Mouse (Mus musculus) ovary, postnatal 10 days (tissue): Measurements from ENCODE around the gene Tns3.
"Not testable (repeated sequence)": the region's sequence is repeated elsewhere in the genome, so short reads cannot be mapped to it uniquely, and the experiment has no call there.

Experiments used
- DNase-seq: peaks from one replicate; pipeline ENCODE4 v3.0.0; 2022; ENCODE audit warnings: low spot score

Gene Tns3

GRCm38 (mm10) chr11:8575217-8576180, 88.8 kb downstream of the Tns3 start:
- DNase-seq = no peak

GRCm38 (mm10) chr11:8574562-8574961, 89.8 kb downstream of the Tns3 start:
- DNase-seq = no peak

GRCm38 (mm10) chr11:8572762-8573161, 91.6 kb downstream of the Tns3 start:
- no peak for DNase-seq

GRCm38 (mm10) chr11:8569232-8570028, 94.9 kb downstream of the Tns3 start:
- no peak for DNase-seq

GRCm38 (mm10) chr11:8568829-8569228, 95.5 kb downstream of the Tns3 start:
- no peak for DNase-seq

GRCm38 (mm10) chr11:8566250-8566853, 98.0 kb downstream of the Tns3 start:
- no peak for DNase-seq

GRCm38 (mm10) chr11:8558761-8559282, 105.5 kb downstream of the Tns3 start:
- DNase-seq = no peak

- DNase-seq = no peak
These were observed 106.1 kb downstream of the Tns3 start for GRCm38 (mm10) chr11:8558258-8558657.

- no peak for DNase-seq
These were observed 107.3 kb downstream of the Tns3 start for GRCm38 (mm10) chr11:8557006-8557405.

GRCm38 (mm10) chr11:8551710-8552109, 112.6 kb downstream of the Tns3 start:
- no peak for DNase-seq

- DNase-seq = no peak
These were observed 116.7 kb downstream of the Tns3 start for GRCm38 (mm10) chr11:8547661-8548060.

GRCm38 (mm10) chr11:8545798-8546197, 118.5 kb downstream of the Tns3 start:
- no peak for DNase-seq

- no peak for DNase-seq
These were observed 120.0 kb downstream of the Tns3 start for GRCm38 (mm10) chr11:8544355-8544754.

- DNase-seq = no peak
These were observed 123.0 kb downstream of the Tns3 start for GRCm38 (mm10) chr11:8541222-8541815.

- DNase-seq = no peak
These were observed 124.6 kb downstream of the Tns3 start for GRCm38 (mm10) chr11:8539593-8540265.

- no peak for DNase-seq
These were observed 127.2 kb downstream of the Tns3 start for GRCm38 (mm10) chr11:8537013-8537614.

- no peak for DNase-seq
These were observed 129.4 kb downstream of the Tns3 start for GRCm38 (mm10) chr11:8534893-8535292.

GRCm38 (mm10) chr11:8532771-8533170, 131.6 kb downstream of the Tns3 start:
- not testable (repeated sequence) for DNase-seq

- no peak for DNase-seq
These were observed 132.1 kb downstream of the Tns3 start for GRCm38 (mm10) chr11:8532112-8532747.

- no peak for DNase-seq
These were observed 133.8 kb downstream of the Tns3 start for GRCm38 (mm10) chr11:8530506-8530905.
